Mouse (Mus musculus): Measurements from ENCODE around the gene Cited2. TPM values are rescaled to one million over a fixed set of nuclear protein-coding genes. Genes with fewer than 3 reads are reported as not detected.

Gene Cited2
- polyA plus RNA-seq, 1 experiment from 2014 or later: 101 TPM

GRCm38 (mm10) chr10:17697376-17698265 is 25.4 kb upstream of the Cited2 start:
- 67% methylated on average over 7 of the region's 7 CpGs for WGBS
- ATAC-seq (ENCODE audit: low FRiP score): no peak
- no peaks in the 10 kb centered on the region for H3K9me3 ChIP-seq

GRCm38 (mm10) chr10:17705466-17705973 is 17.5 kb upstream of the Cited2 start:
- Histone ChIP-seq H3K27ac (no peak overlapping the region), H3K9ac (no peak overlapping the region), H3K4me2 (no peak overlapping the region), H3K36me3 (no peaks in the 10 kb centered on the region), H3K4me1 (replicated peaks) (no peaks in the 10 kb centered on the region), H3K4me3 (no peak overlapping the region), H3K9me3 (no peaks in the 10 kb centered on the region), H3K27me3 (no peaks in the 10 kb centered on the region)
- WGBS: 20% methylated on average over 4 of the region's 4 CpGs
- ATAC-seq (ENCODE audit: low FRiP score): no peak

More at GRCm38 (mm10) chr10:17697376-17698265, 25.4 kb upstream of the Cited2 start:
- Histone ChIP-seq H3K9ac (no peak overlapping the region), H3K4me2 (no peak overlapping the region), H3K36me3 (no peaks in the 10 kb centered on the region), H3K27ac (no peak overlapping the region), H3K27me3 (no peaks in the 10 kb centered on the region), H3K4me1 (replicated peaks) (no peaks in the 10 kb centered on the region), H3K4me3 (no peak overlapping the region)

- no peak for ATAC-seq (ENCODE audit: low FRiP score)
- no peaks in the 10 kb centered on the region for H3K9me3 ChIP-seq
- 82% methylated on average over 3 of the region's 3 CpGs for WGBS
- no peak overlapping the region for H3K27ac ChIP-seq
- no peak overlapping the region for H3K4me2 ChIP-seq
- H3K4me3 ChIP-seq: no peak overlapping the region
- no peak overlapping the region for H3K9ac ChIP-seq
- H3K36me3 ChIP-seq: no peaks in the 10 kb centered on the region
- no peaks in the 10 kb centered on the region for H3K4me1 ChIP-seq (replicated peaks)
- no peaks in the 10 kb centered on the region for H3K27me3 ChIP-seq
These were observed 12.3 kb upstream of the Cited2 start for GRCm38 (mm10) chr10:17710753-17711152.

GRCm38 (mm10) chr10:17719009-17719570 is 3.9 kb upstream of the Cited2 start:
- WGBS: 90% methylated on average over 4 of the region's 4 CpGs
- H3K4me3 ChIP-seq: no peak overlapping the region
- H3K4me1 ChIP-seq (replicated peaks): peaks cover 9% of the 10 kb centered on the region
- no peaks in the 10 kb centered on the region for H3K36me3 ChIP-seq
- no peaks in the 10 kb centered on the region for H3K9me3 ChIP-seq
- H3K27ac ChIP-seq: no peak overlapping the region
- H3K9ac ChIP-seq: no peak overlapping the region
- ATAC-seq (ENCODE audit: low FRiP score): no peak
- no peaks in the 10 kb centered on the region for H3K27me3 ChIP-seq
- H3K4me2 ChIP-seq: no peak overlapping the region

GRCm38 (mm10) chr10:17719646-17720045 is 3.4 kb upstream of the Cited2 start:
- H3K4me1 ChIP-seq (replicated peaks): peaks cover 9% of the 10 kb centered on the region
- ATAC-seq (ENCODE audit: low FRiP score): no peak
- no peaks in the 10 kb centered on the region for H3K9me3 ChIP-seq
- no peak overlapping the region for H3K4me3 ChIP-seq
- no peak overlapping the region for H3K27ac ChIP-seq
- H3K27me3 ChIP-seq: no peaks in the 10 kb centered on the region
- H3K9ac ChIP-seq: no peak overlapping the region
- 97% methylated on average over 5 of the region's 5 CpGs for WGBS
- no peak overlapping the region for H3K4me2 ChIP-seq
- no peaks in the 10 kb centered on the region for H3K36me3 ChIP-seq

GRCm38 (mm10) chr10:17720891-17721601 is 2.0 kb upstream of the Cited2 start:
- peaks cover 14% of the 10 kb centered on the region for H3K4me1 ChIP-seq (replicated peaks)
- no peaks in the 10 kb centered on the region for H3K9me3 ChIP-seq
- H3K27me3 ChIP-seq: no peaks in the 10 kb centered on the region
- H3K9ac ChIP-seq: peak overlapping the region; percentile 98; the same call in 1 of the 2 replicates
- ATAC-seq (ENCODE audit: low FRiP score): no peak
- H3K27ac ChIP-seq: peak overlapping the region; percentile 99
- H3K4me2 ChIP-seq: peak overlapping the region; percentile 60
- H3K4me3 ChIP-seq: peak overlapping the region; percentile 99
- no peaks in the 10 kb centered on the region for H3K36me3 ChIP-seq
- 80% methylated on average over 8 of the region's 8 CpGs for WGBS

GRCm38 (mm10) chr10:17721602-17722121 is 1.4 kb upstream of the Cited2 start:
- Histone ChIP-seq H3K27me3 (no peaks in the 10 kb centered on the region), H3K9me3 (no peaks in the 10 kb centered on the region), H3K4me1 (replicated peaks) (peaks cover 20% of the 10 kb centered on the region), H3K36me3 (no peaks in the 10 kb centered on the region), H3K27ac (peak overlapping the region; percentile 99), H3K4me2 (peak overlapping the region; percentile 60), H3K4me3 (peak overlapping the region; percentile 99), H3K9ac (peak overlapping the region; percentile 98)
- 0% methylated on average over 21 of the region's 21 CpGs for WGBS
- peak; percentile 36 for ATAC-seq (ENCODE audit: low FRiP score)

- peak overlapping the region; percentile 60 for H3K4me2 ChIP-seq
- H3K9ac ChIP-seq: peak overlapping the region; percentile 98
- H3K4me3 ChIP-seq: peak overlapping the region; percentile 99
- WGBS: under 1% methylated on average over 24 of the region's 24 CpGs
- H3K27ac ChIP-seq: peak overlapping the region; percentile 99
- H3K27me3 ChIP-seq: no peaks in the 10 kb centered on the region
- H3K9me3 ChIP-seq: no peaks in the 10 kb centered on the region
- peaks cover 25% of the 10 kb centered on the region for H3K4me1 ChIP-seq (replicated peaks)
- ATAC-seq (ENCODE audit: low FRiP score): peak; percentile 83
- H3K36me3 ChIP-seq: no peaks in the 10 kb centered on the region
These were observed 860 bp upstream of the Cited2 start for GRCm38 (mm10) chr10:17722158-17722557.

- Histone ChIP-seq H3K36me3 (no peaks in the 10 kb centered on the region), H3K4me2 (peak overlapping the region; percentile 59), H3K27me3 (no peaks in the 10 kb centered on the region), H3K4me3 (peak overlapping the region; percentile 99), H3K27ac (peak overlapping the region; percentile 99), H3K9ac (peak overlapping the region; percentile 98), H3K4me1 (replicated peaks) (peaks cover 32% of the 10 kb centered on the region), H3K9me3 (no peaks in the 10 kb centered on the region)
- peak; percentile 61 for ATAC-seq (ENCODE audit: low FRiP score)
- under 1% methylated on average over 30 of the region's 30 CpGs for WGBS
These were observed 413 bp downstream of the Cited2 start for GRCm38 (mm10) chr10:17723421-17723841.

- H3K9me3 ChIP-seq: no peaks in the 10 kb centered on the region
- H3K27ac ChIP-seq: peak overlapping the region; percentile 99
- peaks cover 32% of the 10 kb centered on the region for H3K4me1 ChIP-seq (replicated peaks)
- H3K4me3 ChIP-seq: peak overlapping the region; percentile 99
- peak overlapping the region; percentile 98 for H3K9ac ChIP-seq
- peak; percentile 22 for ATAC-seq (ENCODE audit: low FRiP score)
- peak overlapping the region; percentile 59 for H3K4me2 ChIP-seq
- WGBS: under 1% methylated on average over 65 of the region's 65 CpGs
- H3K36me3 ChIP-seq: no peaks in the 10 kb centered on the region
- no peaks in the 10 kb centered on the region for H3K27me3 ChIP-seq
These were observed 1.1 kb downstream of the Cited2 start for GRCm38 (mm10) chr10:17723871-17724741.

GRCm38 (mm10) chr10:17725037-17725584 is 2.1 kb downstream of the Cited2 start:
- no peaks in the 10 kb centered on the region for H3K9me3 ChIP-seq
- peak overlapping the region; percentile 99 for H3K4me3 ChIP-seq
- peaks cover 32% of the 10 kb centered on the region for H3K4me1 ChIP-seq (replicated peaks)
- H3K36me3 ChIP-seq: no peaks in the 10 kb centered on the region
- peak overlapping the region; percentile 59 for H3K4me2 ChIP-seq
- H3K27me3 ChIP-seq: no peaks in the 10 kb centered on the region
- ATAC-seq (ENCODE audit: low FRiP score): no peak
- peak overlapping the region; percentile 76 for H3K27ac ChIP-seq
- WGBS: 18% methylated on average over 8 of the region's 8 CpGs
- H3K9ac ChIP-seq: peak overlapping the region; percentile 98
